In genomic region chr17:7577227-7577626, GRCm38 (mm10) we compare ENCODE assay signal across 9 mouse cellular contexts.
A peak's percentile ranks its signal among the peaks of the same experiment; 100 is the strongest.
DNase-seq lines count a peak whose midpoint lies in the region; ATAC-seq and TF ChIP-seq lines count a peak whose summit lies in the region.
"Had no signal": no experiment of that assay in that cellular context is flagged by ENCODE, and none has a peak within 500 bp of the region (broad histone marks: within the 10 kb centered on the region; RNA-seq: fewer than 3 reads in every experiment).

No protein-coding gene starts in this region.

- no peak overlapping the region for H3K27ac ChIP-seq in cerebellum, adult 2 months (ENCODE audit: insufficient read depth, low read length)
- H3K27ac ChIP-seq in forebrain, embryonic 15.5 days (replicated peaks) = no peak overlapping the region
- H3K27ac ChIP-seq: neural tube, embryonic 12.5 days had no signal

- WGBS in cerebellum, adult 2 months = 33% methylated on average over 4 of the region's 4 CpGs
- WGBS in forebrain, embryonic 15.5 days = 63% methylated on average over 4 of the region's 4 CpGs

- no peak overlapping the region for H3K9ac ChIP-seq in forebrain, embryonic 15.5 days (replicated peaks)
- H3K9ac ChIP-seq: neural tube, embryonic 12.5 days had no signal

- H3K9me3 ChIP-seq in forebrain, embryonic 15.5 days = no peaks in the 10 kb centered on the region
- H3K9me3 ChIP-seq: neural tube, embryonic 12.5 days had no signal

- no peaks in the 10 kb centered on the region for H3K27me3 ChIP-seq in cerebellum, adult 2 months (ENCODE audit: control insufficient read depth, insufficient read depth, low read length)
- no peaks in the 10 kb centered on the region for H3K27me3 ChIP-seq in forebrain, embryonic 15.5 days
- H3K27me3 ChIP-seq: neural tube, embryonic 12.5 days had no signal

- H3K4me2 ChIP-seq in forebrain, embryonic 15.5 days (replicated peaks) = no peak overlapping the region
- H3K4me2 ChIP-seq: neural tube, embryonic 12.5 days had no signal

- H3K4me1 ChIP-seq in cerebellum, adult 2 months (ENCODE audit: control insufficient read depth, insufficient read depth, low read length) = no peaks in the 10 kb centered on the region; the same call in 1 of the 2 replicates
- H3K4me1 ChIP-seq in forebrain, embryonic 15.5 days = no peaks in the 10 kb centered on the region
- H3K4me1 ChIP-seq: neural tube, embryonic 12.5 days had no signal

- no peak for TF ChIP-seq POLR2A in cerebellum, adult 2 months (IDR thresholded peaks at IDR 0.05; ENCODE audit: borderline replicate concordance, insufficient read depth, low read length)

- no peak for TF ChIP-seq CTCF in cerebellum, adult 2 months (IDR thresholded peaks at IDR 0.05; ENCODE audit: borderline replicate concordance, insufficient read depth, low read depth, low read length)

- peak; percentile 8 to 12 for DNase-seq in cerebellum, adult 2 months
- no peak for DNase-seq in cerebellum, adult 11-12 months
- peak; percentile 84 for DNase-seq in urinary bladder, postnatal 14 days (ENCODE audit: low spot score)
- no peak for DNase-seq in urinary bladder, adult 2 months (ENCODE audit: low spot score)
- peak; percentile 87 for DNase-seq in heart, postnatal 4 days
- peak; percentile 63 for DNase-seq in lung, postnatal 25 days (ENCODE audit: low spot score)
- DNase-seq in yolk sac, embryonic 10.5 days (ENCODE audit: low spot score) = no peak

- no peak overlapping the region for H3K4me3 ChIP-seq in cerebellum, adult 2 months (replicated peaks; ENCODE audit: insufficient read depth, low read depth, low read length)
- H3K4me3 ChIP-seq in forebrain, embryonic 15.5 days = no peak overlapping the region
- H3K4me3 ChIP-seq: neural tube, embryonic 12.5 days had no signal

- no peak for ATAC-seq in forebrain, embryonic 15.5 days (replicated peaks)

- no peaks in the 10 kb centered on the region for H3K36me3 ChIP-seq in forebrain, embryonic 15.5 days
- H3K36me3 ChIP-seq: neural tube, embryonic 12.5 days had no signal

Comparison
In these comparisons a context has a peak if more than half of its experiments do, and no peak if none do; other contexts are left out.
1. DNase-seq: peak in cerebellum, adult 2 months (2 of 2), urinary bladder, postnatal 14 days (single experiment), heart, postnatal 4 days (single experiment) and lung, postnatal 25 days (single experiment); none in cerebellum, adult 11-12 months (single experiment), urinary bladder, adult 2 months (single experiment) and yolk sac, embryonic 10.5 days (single experiment).